Mouse (Mus musculus): ENCODE results near the gene Polh. TPM values are rescaled to one million over a fixed set of nuclear protein-coding genes. Genes with fewer than 3 reads are reported as not detected.

The Polh gene
- polyA plus RNA-seq, 1 experiment from 2014 or later, result 20.4 TPM

DNA sequence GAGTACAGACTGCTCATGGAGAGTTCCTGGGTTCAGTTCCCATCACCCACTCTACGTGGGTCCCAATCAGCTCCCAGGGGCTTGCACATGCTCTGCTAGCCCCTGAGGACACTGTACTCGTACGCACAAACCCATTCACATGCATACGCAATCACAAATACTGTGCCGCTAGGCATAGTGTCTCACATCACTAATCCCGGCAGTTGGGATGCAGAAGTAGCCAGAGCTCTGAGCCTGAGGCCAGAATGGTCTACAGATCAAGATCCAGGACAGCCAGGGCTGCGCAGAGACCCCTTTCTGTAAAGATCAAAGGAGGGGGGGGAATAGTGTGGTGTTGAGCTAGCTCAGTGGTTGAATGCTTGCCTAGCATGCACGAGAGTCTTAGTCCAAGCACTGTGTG lies 45.3 kb downstream of the Polh start:
- WGBS, result 84% methylated on average over 8 of the region's 8 CpGs
- no peak overlapping the region for H3K9ac ChIP-seq
- no peak overlapping the region for H3K27ac ChIP-seq
- ATAC-seq (ENCODE audit: insufficient number of reproducible peaks, insufficient read depth, low FRiP score, low TSS enrichment, low read depth), result no peak
- no peaks in the 10 kb centered on the region for H3K27me3 ChIP-seq
- no peak overlapping the region for H3K4me2 ChIP-seq
- peaks cover 22% of the 10 kb centered on the region for H3K4me1 ChIP-seq
- no peaks in the 10 kb centered on the region for H3K9me3 ChIP-seq
- H3K4me3 ChIP-seq, result no peak overlapping the region
- no peaks in the 10 kb centered on the region for H3K36me3 ChIP-seq

DNA sequence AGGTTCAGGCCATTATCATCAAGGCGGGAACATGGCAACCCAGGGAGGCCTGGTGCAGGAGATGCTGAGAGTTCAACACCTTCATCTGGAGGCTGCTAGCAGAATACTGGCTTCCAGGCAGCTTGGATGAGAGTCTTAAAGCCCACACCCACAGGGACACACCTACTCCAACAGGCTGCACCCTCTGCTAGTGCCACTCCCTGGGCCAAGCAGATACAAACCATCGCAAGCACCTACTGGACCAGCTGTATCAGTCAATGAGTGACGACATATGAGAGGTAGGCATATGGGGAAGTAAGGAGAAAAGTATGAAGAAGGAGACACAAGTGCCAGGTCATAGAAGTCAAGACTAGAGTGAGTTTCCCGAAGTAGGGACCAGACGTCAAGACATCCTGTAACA lies 45.8 kb downstream of the Polh start:
- no peak for ATAC-seq (ENCODE audit: insufficient number of reproducible peaks, insufficient read depth, low FRiP score, low TSS enrichment, low read depth)
- Histone ChIP-seq H3K9ac (no peak overlapping the region), H3K4me3 (no peak overlapping the region), H3K4me1 (peaks cover 18% of the 10 kb centered on the region), H3K9me3 (no peaks in the 10 kb centered on the region), H3K36me3 (peaks cover under 1% of the 10 kb centered on the region; the same call in 1 of the 2 replicates), H3K4me2 (no peak overlapping the region), H3K27me3 (no peaks in the 10 kb centered on the region), H3K27ac (no peak overlapping the region)
- WGBS, result 83% methylated on average over 5 of the region's 5 CpGs

DNA sequence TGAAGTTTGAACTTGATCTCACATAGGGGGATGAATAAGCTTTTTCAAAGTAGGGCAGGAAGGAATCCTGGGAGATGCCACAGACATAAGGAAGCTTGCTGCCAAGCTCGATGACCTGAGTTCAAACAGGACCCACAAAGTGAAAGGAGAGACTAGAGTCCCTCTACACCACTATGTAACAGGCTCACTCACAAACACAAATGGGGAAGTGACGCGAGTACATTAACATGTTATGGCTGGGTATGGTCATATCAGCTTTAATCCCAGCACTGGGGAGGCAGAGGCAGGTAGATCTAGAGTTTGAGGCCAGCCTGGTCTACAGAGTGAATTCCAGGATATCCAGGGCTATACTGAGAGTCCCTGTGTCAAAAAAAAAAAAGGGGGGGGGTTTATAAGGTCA lies 48.1 kb downstream of the Polh start:
- no peak for ATAC-seq (ENCODE audit: insufficient number of reproducible peaks, insufficient read depth, low FRiP score, low TSS enrichment, low read depth)
- Histone ChIP-seq H3K4me3 (no peak overlapping the region), H3K9me3 (no peaks in the 10 kb centered on the region), H3K36me3 (peaks cover 7% of the 10 kb centered on the region; the same call in 1 of the 2 replicates), H3K27me3 (no peaks in the 10 kb centered on the region), H3K4me2 (no peak overlapping the region), H3K9ac (no peak overlapping the region), H3K4me1 (peaks cover 13% of the 10 kb centered on the region), H3K27ac (no peak overlapping the region)
- WGBS, result 94% methylated on average over 3 of the region's 3 CpGs

DNA sequence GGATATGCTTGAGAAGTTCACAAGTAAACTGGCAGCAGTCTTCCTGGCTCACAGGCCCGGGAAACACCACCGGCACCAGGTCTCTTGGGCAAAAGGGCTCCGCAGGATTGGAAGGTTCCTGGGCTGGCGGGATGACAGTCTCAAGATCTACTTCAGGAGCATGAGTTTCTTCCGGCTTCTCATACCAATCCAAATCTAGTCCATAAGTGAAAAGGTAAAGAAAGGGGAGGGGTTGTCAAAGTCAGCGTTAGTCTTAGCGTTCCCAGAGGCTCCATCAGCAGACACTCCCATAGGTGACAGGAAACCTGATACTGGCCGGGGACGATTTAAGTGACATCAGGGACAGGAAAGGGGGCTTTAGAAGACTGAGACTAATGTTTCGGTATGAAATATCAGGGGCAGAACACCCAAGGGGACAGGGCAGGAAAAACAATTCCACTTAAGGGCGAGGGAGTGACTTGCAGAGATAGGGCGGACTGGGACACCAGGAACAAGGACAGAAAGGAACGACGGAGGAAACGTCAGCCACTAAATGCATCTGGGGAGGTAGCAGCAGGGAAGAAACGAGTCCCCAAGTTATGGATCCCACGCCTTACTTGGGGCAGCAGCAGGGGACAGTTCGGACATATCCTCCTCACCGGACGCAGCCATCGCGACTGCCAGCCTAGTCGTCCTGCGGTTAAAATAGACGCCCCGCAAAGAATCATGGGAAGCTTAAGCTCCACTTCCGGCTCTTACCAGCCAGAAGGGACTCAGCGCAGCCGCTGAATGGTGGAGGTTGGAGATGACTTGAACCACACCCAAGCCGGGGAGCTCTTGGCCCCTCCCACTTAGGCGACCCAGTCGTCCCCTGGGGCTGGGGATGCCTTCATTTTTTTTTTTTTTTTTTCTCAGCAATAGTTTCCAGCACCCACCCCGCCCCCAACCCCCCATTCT lies 49.3 kb downstream of the Polh start, which contains the start of gene Mad2l1bp:
Gene Mad2l1bp (minus strand): TSS at position 707 of the 936 bp plus-strand sequence.
- Histone ChIP-seq H3K4me3 (peak within 1 kb of the TSS; percentile 70), H3K27ac (peak within 1 kb of the TSS; percentile 76), H3K9me3 (no peaks in the 10 kb centered on the region), H3K4me2 (peak within 1 kb of the TSS; percentile 79), H3K27me3 (no peaks in the 10 kb centered on the region), H3K36me3 (peaks cover 18% of the 10 kb centered on the region), H3K4me1 (peaks cover 11% of the 10 kb centered on the region), H3K9ac (peak within 1 kb of the TSS; percentile 82)
- WGBS, result 5% methylated on average over 33 of the region's 33 CpGs
- peak; percentile 79 for ATAC-seq (ENCODE audit: insufficient number of reproducible peaks, insufficient read depth, low FRiP score, low TSS enrichment, low read depth)

DNA sequence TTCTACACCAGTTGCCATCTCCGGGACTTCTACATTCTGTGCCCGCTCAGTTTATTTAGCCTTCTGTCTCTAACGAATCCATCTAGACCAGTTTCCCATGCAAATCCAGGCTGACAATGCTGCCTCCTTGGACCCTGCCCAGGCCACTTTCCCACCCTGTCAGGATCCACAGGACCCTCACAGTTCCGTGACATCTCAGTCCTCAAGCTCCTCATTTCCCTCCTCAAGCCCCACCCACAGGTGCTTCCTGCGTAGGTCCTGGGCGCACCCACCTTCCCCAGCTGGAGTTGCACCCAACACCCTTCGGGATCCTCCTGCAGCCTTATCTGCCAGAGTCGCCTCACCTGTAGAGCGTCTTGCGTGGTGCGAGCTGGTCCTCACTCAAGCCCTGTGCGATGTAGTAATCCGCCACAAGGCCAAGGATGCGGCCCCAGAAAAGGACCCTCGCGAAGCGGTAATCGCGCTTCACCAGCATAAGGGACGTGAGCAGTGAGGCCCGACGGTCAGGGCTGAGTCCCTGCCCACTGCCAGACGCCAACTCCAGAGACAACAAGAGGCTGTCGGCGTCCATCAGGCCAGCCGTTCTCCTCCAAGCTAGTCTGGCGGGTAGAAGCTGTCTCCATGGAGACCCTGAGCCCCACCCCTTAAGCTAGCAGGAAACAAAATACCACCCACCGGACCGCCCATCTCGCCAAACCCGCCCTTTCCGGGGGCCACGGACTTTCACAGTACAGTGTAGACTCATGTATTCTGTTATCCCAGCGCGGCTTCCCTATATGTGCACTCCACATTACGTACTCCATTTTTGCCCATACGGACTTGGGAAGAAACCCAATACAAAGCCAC lies 58.6 kb downstream of the Polh start, which contains the start of gene Rsph9:
Gene Rsph9 (minus strand): TSS at position 639 of the 846 bp plus-strand sequence.
- Histone ChIP-seq H3K4me3 (peak within 1 kb of the TSS; percentile 60), H3K27ac (peak within 1 kb of the TSS; percentile 48; the same call in 1 of the 2 replicates), H3K4me1 (peaks cover 9% of the 10 kb centered on the region), H3K27me3 (no peaks in the 10 kb centered on the region), H3K4me2 (peak within 1 kb of the TSS; percentile 93), H3K9ac (peak within 1 kb of the TSS; percentile 72), H3K36me3 (peaks cover 31% of the 10 kb centered on the region), H3K9me3 (no peaks in the 10 kb centered on the region)
- peak; percentile 87 for ATAC-seq (ENCODE audit: insufficient number of reproducible peaks, insufficient read depth, low FRiP score, low TSS enrichment, low read depth)
- 6% methylated on average over 37 of the region's 37 CpGs for WGBS

DNA sequence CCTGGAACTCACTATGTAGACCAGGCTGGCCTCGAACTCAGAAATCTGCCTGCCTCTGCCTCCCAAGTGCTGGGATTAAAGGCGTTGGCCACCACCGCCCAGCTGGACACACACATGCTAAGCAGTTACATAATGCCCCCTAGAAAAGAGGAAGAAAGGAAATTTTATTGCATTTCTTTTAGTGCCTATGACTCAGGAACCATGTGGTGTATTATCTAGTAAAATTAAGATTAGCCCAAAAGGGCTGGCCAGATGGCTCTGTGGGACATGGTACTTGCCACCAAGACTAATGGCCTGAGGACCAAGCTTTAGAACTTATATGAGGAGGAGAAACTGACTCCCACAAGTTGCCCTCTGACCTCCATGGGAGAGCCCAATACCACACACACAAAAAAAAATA lies 62.6 kb downstream of the Polh start:
- Histone ChIP-seq H3K27me3 (no peaks in the 10 kb centered on the region), H3K36me3 (peaks cover 3% of the 10 kb centered on the region; the same call in 1 of the 2 replicates), H3K4me1 (peaks cover 9% of the 10 kb centered on the region), H3K9me3 (no peaks in the 10 kb centered on the region), H3K9ac (no peak overlapping the region), H3K27ac (no peak overlapping the region), H3K4me3 (no peak overlapping the region), H3K4me2 (no peak overlapping the region)
- WGBS, result 93% methylated on average over 3 of the region's 3 CpGs
- ATAC-seq (ENCODE audit: insufficient number of reproducible peaks, insufficient read depth, low FRiP score, low TSS enrichment, low read depth), result no peak

DNA sequence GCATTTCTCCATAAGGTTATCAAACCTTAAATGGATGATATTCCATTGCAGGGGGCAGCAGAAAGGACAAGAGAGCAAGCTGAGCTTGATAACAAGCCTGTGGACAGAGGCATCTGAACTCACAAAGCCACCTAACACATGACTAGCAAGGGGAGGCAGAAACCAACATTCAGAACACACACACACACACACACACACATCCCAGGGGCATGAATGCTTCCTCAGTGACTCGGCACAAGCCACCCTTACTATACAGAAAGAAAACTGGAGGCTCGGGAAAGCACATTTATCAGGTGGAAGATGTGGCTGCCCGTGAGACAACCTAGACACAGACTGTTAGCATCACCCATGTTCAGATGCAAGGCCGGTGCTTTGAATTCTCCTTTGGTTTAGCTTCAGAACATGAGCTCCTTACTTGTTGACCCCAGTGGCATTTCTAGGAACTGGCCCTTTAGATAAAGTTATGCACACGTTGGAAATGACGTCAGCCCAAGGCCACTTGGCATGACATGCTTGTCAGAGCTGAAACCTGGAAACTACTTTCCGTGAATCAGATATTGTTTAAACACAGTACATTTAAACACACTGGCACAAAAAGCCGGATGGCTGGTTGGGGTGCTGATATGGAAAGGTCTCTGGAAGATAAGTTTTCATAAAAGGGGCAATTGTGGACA lies 63.7 kb downstream of the Polh start:
- no peaks in the 10 kb centered on the region for H3K27me3 ChIP-seq
- H3K4me1 ChIP-seq, result peaks cover 7% of the 10 kb centered on the region
- H3K4me2 ChIP-seq, result no peak overlapping the region
- no peak overlapping the region for H3K27ac ChIP-seq
- H3K9ac ChIP-seq, result no peak overlapping the region
- no peaks in the 10 kb centered on the region for H3K9me3 ChIP-seq
- no peak overlapping the region for H3K4me3 ChIP-seq
- peaks cover 3% of the 10 kb centered on the region; the same call in 1 of the 2 replicates for H3K36me3 ChIP-seq
- WGBS, result 74% methylated on average over 8 of the region's 8 CpGs
- no peak for ATAC-seq (ENCODE audit: insufficient number of reproducible peaks, insufficient read depth, low FRiP score, low TSS enrichment, low read depth)

DNA sequence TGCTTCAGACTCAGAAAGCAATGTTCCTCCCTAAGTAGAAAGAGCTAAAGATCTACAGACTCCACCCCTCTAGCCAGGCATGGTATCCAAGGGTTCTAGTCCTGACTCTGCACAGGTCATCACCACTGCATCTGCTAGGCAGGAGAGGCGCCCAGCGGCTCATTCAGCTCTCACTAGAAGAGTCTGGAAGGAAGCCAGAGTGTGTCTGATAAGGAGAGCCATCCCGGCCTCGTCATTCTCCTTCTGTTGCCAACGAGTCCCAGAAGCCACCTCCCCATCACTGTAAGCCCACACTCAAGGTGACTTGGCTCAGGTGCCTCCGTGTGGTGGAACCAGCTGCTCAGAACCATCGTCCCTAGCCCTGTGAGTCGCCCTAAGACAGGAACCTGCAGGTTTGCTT lies 69.6 kb downstream of the Polh start:
- Histone ChIP-seq H3K27ac (no peak overlapping the region), H3K9me3 (no peaks in the 10 kb centered on the region), H3K9ac (no peak overlapping the region), H3K27me3 (no peaks in the 10 kb centered on the region), H3K4me3 (no peak overlapping the region), H3K36me3 (peaks cover 29% of the 10 kb centered on the region), H3K4me2 (no peak overlapping the region), H3K4me1 (peaks cover 9% of the 10 kb centered on the region; the same call in 1 of the 2 replicates)
- 74% methylated on average over 8 of the region's 8 CpGs for WGBS
- no peak for ATAC-seq (ENCODE audit: insufficient number of reproducible peaks, insufficient read depth, low FRiP score, low TSS enrichment, low read depth)

DNA sequence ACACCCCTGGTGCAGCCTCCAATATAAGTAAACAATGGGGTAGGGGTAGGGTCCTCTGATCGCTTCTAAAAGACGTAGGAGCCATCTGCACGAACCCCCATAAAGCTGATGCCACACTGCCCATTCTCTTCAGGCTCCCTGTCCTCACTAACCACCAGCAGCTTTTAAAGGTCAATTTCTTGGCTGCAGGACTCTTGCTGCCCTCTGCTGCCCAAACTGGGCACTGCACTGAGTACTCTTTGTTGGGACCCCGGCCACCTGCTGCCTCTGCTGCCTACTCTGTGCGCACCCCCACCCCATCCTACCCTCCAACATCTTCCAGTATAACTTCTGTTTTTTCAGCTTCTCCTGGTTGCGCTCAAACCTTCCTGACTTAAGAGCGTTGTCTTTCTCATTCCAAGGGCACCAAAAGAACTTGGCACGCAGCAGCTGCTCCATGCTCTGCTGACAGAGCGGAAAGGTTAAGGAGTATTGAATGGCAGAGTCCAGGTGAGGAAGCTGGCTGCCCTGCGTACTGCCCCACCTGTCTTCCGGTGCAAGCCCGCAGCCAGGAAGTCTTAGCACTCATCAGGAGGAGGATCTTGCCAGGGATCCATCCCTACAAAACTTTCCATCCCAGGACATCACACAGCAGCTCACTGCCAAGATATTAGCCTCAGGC lies 70.3 kb downstream of the Polh start:
- Histone ChIP-seq H3K4me1 (peaks cover 9% of the 10 kb centered on the region; the same call in 1 of the 2 replicates), H3K9ac (no peak overlapping the region), H3K27me3 (no peaks in the 10 kb centered on the region), H3K36me3 (peaks cover 36% of the 10 kb centered on the region), H3K4me3 (no peak overlapping the region), H3K27ac (no peak overlapping the region), H3K9me3 (no peaks in the 10 kb centered on the region), H3K4me2 (no peak overlapping the region)
- ATAC-seq (ENCODE audit: insufficient number of reproducible peaks, insufficient read depth, low FRiP score, low TSS enrichment, low read depth), result no peak
- 13% methylated on average over 12 of the region's 12 CpGs for WGBS

DNA sequence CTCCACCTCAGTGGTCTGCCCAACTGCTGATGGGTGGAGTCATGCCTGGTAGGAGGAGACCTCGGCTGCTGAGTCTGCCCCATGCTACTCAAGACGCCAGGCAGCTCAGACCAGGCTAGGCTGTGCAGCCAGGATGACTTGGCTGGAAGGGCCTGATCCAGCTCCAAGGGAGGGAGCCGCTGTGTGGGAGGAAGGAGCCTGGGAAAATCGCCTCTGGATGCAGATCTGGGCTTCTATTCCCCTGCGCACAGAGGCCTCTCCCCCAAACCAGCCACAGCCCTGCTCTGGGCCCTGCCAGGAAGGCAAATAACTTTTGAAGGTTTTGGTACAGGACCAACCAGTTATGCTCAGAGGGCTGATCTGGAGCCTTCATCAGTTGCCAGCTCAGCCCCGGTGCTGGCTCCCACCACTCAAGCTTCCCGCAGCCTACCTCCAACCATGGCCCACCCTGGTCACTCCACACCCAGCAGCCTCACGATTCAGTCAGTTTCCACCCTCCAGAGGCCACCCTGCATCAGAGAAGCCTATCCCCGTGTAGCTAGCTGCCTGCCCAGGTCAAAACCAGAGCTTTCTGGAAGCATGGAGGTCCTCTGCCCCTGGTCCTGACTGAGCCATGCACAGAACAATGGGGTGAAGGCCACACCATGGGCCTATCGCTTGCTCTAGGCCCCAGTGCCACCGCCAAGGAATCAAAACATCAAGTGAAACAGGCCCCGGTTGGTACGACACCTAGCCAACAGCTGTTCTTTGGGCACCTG lies 72.5 kb downstream of the Polh start:
- H3K4me3 ChIP-seq, result no peak overlapping the region
- H3K4me2 ChIP-seq, result no peak overlapping the region
- no peak overlapping the region for H3K9ac ChIP-seq
- peaks cover 9% of the 10 kb centered on the region; the same call in 1 of the 2 replicates for H3K4me1 ChIP-seq
- 80% methylated on average over 13 of the region's 13 CpGs for WGBS
- no peaks in the 10 kb centered on the region for H3K9me3 ChIP-seq
- H3K27me3 ChIP-seq, result no peaks in the 10 kb centered on the region
- H3K27ac ChIP-seq, result peak overlapping the region; percentile 11; the same call in 1 of the 2 replicates
- H3K36me3 ChIP-seq, result peaks cover 56% of the 10 kb centered on the region
- no peak for ATAC-seq (ENCODE audit: insufficient number of reproducible peaks, insufficient read depth, low FRiP score, low TSS enrichment, low read depth)

Measured in embryonic facial prominence, embryonic 13.5 days (tissue).